Mouse (Mus musculus): Measurements from ENCODE around the gene Homez. TPM values are rescaled to one million over a fixed set of nuclear protein-coding genes. Genes with fewer than 3 reads are reported as not detected.
A peak's percentile ranks its signal among the peaks of the same experiment; 100 is the strongest.

Gene Homez
- 1 to 10 TPM; 8.0 to 9.3 TPM for total RNA-seq (2021)
- long read RNA-seq, experiment 1, full-length matches to known transcripts = 5 of 7 reads
- long read RNA-seq, experiment 1, partial matches to known transcripts = 0 of 7 reads
- long read RNA-seq, experiment 1, other reads (novel, unspliced or antisense) = 2 of 7 reads
- long read RNA-seq, experiment 2, full-length matches to known transcripts = 9 of 13 reads
- long read RNA-seq, experiment 2, partial matches to known transcripts = 0 of 13 reads
- long read RNA-seq, experiment 2, other reads (novel, unspliced or antisense) = 4 of 13 reads

DNA sequence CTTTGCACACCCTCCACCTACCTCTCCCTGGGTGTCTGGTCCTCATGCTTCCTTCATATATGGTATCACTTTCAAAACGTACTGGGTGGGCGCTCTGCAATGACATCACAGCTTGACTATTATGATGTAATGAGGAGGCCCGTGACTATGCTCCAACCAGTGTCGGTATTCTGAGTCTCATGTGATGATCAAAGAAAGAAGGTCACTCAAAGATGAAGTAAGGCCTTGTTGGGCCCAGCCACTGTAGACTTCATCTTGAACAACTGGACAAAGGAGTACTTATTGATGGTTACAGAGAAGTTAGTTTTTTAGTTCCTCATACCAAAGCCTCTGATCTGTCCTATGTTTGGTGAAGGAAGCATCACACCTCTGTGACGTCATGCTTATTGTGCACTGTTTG, at the start of gene Homez:
Homez (minus strand) TSS at position 101 of the 400 bp plus-strand sequence.
- DNase-seq (ENCODE audit: low spot score in 2 of 2) = no peak

GRCm38 (mm10) chr14:54920076-54920685, 49.4 kb upstream of the Homez start:
- no peak for DNase-seq (ENCODE audit: low spot score in 2 of 2)

- DNase-seq (ENCODE audit: low spot score in 2 of 2) = no peak
These were observed 42.6 kb upstream of the Homez start for GRCm38 (mm10) chr14:54913343-54913742.

DNA sequence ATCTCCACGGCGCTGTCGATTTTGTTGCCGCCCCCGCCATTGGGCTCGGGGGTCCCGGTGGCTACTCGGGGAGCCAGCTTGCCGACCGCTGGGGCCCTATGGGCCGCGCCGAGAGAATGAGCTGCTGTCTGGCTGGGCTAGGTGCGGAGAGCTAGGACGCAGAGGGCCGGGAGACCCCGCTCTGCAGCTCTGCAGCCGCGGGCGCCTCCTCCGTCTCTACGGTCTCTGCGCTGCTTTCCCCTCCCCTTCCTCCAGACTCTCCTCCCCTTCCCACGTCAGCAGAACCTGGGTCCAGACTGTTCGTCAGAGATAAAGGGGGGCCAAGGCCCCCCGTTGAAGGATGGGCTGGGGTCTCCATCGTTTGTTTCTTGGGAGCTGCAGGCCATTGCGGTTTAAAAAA, 42.1 kb upstream of the Homez start, which contains the start of gene Slc22a17:
Slc22a17 (minus strand) TSS at position 247 of the 400 bp plus-strand sequence.
- peak; percentile 68 to 73 for DNase-seq (ENCODE audit: low spot score in 2 of 2)

- peak in 1 of 2 experiments; percentile 36 for DNase-seq (ENCODE audit: low spot score in 2 of 2)
These were observed 41.5 kb upstream of the Homez start for GRCm38 (mm10) chr14:54912109-54912850.

- no peak for DNase-seq (ENCODE audit: low spot score in 2 of 2)
These were observed 37.9 kb upstream of the Homez start for GRCm38 (mm10) chr14:54908682-54909081.

DNA sequence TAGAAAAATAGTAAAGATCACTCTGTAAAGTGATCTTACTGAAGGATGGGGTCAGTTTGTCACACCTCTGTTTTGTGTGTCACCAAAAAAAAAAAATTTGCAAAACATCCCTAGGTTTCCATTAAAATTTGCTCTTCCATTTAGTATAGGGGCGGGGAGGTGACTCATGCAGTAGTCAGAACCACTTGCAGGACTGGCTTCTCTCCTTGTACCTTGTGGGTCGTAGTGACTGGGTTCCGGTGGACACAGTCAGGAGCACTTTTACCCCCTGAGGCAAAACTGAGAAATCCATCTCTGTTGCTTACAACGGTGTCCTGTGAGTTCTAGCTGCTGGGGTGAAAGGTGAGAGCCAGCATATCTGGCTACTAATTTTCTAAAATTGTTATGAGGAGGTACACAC, 32.9 kb upstream of the Homez start:
- DNase-seq (ENCODE audit: low spot score in 2 of 2) = no peak

DNA sequence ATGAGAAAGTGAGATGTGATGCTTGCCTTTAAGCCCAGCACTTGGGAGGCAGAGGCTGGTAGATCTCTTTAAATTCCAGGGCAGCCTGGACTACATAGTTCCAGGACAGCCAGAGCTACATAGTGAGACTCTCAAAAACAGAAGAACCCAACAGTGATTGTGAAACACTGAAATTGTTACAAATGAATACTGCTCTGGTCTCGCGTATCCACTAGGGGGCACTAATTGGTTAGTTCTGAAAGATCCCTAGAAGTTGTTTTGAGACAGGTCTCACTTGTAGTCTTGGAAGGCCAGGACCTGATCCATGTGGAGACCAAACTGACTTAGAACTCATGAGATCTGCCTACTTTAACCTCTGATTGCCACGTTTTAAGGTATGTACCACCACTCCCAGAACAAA, 29.6 kb upstream of the Homez start:
- DNase-seq (ENCODE audit: low spot score in 2 of 2) = peak in 1 of 2 experiments; percentile 59

- no peak for DNase-seq (ENCODE audit: low spot score in 2 of 2)
These were observed 26.7 kb upstream of the Homez start for GRCm38 (mm10) chr14:54897445-54897844.

DNA sequence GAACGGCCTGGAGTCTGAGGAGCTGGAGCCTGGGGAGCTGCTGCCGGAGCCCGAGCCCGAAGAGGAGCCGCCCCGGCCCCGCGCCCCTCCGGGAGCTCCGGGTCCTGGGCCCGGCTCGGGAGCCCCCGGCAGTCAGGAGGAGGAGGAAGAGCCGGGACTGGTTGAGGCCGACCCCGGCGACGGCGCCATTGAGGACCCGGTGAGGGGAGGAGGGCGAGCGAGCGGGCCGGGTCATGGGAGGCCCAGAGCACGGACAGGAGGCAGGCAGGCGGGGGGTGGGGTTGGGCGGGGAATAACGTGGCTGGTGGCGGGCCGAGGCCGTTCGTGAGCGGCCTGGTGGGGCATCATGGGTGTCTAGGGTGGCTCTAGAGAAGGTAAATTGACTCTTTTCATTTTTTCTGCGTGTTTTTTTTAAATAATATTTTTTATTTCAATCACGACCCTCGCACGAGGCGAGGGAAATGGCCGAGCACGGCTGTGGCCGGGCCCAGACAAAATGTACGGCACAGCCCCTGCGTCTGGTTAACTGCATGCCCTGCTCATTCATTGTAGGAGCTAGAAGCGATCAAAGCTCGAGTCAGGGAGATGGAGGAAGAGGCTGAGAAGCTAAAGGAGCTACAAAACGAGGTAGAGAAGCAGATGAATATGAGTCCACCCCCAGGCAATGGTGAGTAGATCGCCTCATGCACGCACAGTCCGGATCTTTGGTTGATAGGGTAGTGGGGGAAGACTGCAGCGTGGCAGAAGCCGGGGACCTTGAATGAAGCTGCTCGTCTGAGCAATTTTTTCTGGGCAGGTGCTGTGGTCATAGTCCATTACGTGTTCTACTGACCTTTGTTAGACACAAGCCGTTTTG, 23.8 kb upstream of the Homez start:
- DNase-seq (ENCODE audit: low spot score in 2 of 2) = peak; percentile 54 to 73

- peak; percentile 84 to 95 for DNase-seq (ENCODE audit: low spot score in 2 of 2)
These were observed 23.0 kb upstream of the Homez start for GRCm38 (mm10) chr14:54893651-54894181.

GRCm38 (mm10) chr14:54892200-54892599, 21.4 kb upstream of the Homez start, which contains the start of gene Pabpn1:
TSS of gene Pabpn1 (plus strand) at chr14:54892500.
- no peak for DNase-seq (ENCODE audit: low spot score in 2 of 2)

GRCm38 (mm10) chr14:54885309-54885708, 14.5 kb upstream of the Homez start:
- no peak for DNase-seq (ENCODE audit: low spot score in 2 of 2)

DNA sequence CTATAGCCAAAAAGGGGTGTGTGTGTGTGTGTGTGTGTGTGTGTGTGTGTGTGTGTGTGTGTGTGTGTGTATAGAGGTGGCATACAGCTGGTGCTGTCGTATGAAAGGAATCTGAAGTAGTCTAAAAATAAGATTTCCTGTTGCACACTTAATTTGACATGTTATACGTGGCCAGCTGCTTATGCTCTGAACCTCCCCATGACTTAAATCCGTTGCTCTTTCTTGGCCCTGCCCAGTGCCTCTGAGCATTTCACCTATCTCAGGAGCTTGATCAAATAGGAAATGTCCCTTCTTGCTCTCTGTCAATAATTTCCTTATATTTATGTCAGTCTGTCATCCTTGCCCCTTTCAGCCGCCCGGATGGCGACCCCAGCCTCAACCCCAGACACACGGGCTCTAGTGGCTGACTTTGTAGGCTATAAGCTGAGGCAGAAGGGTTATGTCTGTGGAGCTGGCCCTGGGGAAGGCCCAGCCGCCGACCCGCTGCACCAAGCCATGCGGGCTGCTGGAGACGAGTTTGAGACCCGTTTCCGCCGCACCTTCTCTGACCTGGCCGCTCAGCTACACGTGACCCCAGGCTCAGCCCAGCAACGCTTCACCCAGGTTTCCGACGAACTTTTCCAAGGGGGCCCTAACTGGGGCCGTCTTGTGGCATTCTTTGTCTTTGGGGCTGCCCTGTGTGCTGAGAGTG, 13.4 kb upstream of the Homez start:
- DNase-seq (ENCODE audit: low spot score in 2 of 2) = no peak

- DNase-seq (ENCODE audit: low spot score in 2 of 2) = peak; percentile 79 to 90
These were observed 12.6 kb upstream of the Homez start, which contains the start of the genes Bcl2l2 and Gm20521 for GRCm38 (mm10) chr14:54883154-54884021. TSS of gene Bcl2l2 (plus strand) at chr14:54883377. TSS of gene Gm20521 (plus strand) at chr14:54883441.

DNA sequence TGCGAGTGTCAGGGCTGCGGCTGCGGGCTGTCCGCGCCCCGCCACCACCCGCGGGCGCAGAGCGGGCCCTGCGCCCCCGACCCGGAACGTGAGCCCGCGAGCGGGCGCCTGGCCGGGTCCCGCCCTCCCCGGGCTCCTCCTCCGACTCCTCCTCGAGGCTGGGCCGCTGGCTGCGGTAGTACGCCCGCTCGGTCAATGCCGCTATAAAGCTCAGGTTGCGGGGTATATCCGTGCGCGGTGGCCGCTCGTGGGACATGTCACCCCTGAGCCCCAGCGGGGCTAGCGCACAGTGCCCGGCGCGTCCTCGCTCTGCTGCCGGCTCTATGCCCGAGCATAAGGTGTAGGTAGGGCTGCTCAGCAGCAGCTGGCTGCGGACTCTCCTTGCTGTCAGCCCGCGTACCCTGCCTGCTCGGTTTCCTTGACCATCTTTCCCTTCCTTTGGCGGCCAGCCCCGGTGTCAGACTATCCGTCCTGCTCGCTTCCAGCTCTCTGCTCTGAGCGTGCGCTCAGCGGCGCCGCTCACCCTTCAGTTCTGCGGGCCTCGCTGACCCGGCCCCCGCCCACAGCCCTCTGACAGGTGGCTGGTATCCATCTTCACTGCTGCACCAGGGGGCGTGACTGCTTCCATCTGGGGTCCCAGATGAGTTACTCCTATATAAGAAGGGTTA, 6.4 kb upstream of the Homez start, which contains the start of gene Ppp1r3e:
Ppp1r3e (minus strand) TSS at position 503 of the 668 bp plus-strand sequence.
- DNase-seq (ENCODE audit: low spot score in 2 of 2) = peak; percentile 33 to 72

DNA sequence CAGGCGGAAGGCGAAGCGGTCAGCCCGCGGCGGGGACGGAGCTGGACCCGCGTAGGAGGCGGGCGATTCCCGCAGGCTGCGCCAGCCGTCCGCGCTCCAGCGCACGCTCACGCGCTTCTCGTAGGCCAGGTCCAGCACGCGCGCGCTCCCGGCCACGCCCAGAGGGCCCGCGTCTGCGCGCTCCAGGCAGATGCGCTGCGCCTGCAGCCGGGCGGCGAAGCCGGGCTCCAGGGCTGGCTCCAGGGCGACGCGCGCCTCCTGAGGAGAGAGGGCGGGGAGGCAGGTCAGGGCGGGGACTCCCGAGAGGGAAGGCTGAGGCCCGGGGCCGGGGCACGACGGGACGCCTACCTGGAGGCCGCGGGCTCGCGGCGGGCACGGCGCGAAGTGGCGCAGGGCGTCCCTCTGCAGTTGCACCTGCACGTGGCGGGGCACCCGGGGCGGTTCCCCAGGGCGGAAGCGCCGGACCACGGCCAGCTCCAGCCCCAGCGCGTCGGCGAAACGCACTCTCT, 5.8 kb upstream of the Homez start:
- DNase-seq (ENCODE audit: low spot score in 2 of 2) = peak; percentile 79 to 90

Data from gastrocnemius, postnatal 4 days (tissue).